Mouse (Mus musculus) gastrocnemius, adult 8-10 months (tissue): ENCODE measurements around the gene H2-Ab1. TPM values are rescaled to one million over a fixed set of nuclear protein-coding genes. Genes with fewer than 3 reads are reported as not detected.
A peak's percentile ranks its signal among the peaks of the same experiment; 100 is the strongest.

Experiments used
- DNase-seq, 2 experiments: peaks; one replicate each; pipeline ENCODE4 v3.0.0; 2022; ENCODE audit warnings: low spot score in 2 of 2
- total RNA-seq, 4 experiments: library from RNA; stranded (reverse); gene quantifications; 2 replicates each; pipeline ENCODE4 v1.2.4; 2022

H2-Ab1 gene
- total RNA-seq, 4 experiments from 2014 or later = 2.3 to 4.7 (median 3.9) TPM

- DNase-seq = no peak
Observed at GRCm38 (mm10) chr17:34238706-34239105, 18.8 kb upstream of the H2-Ab1 start, which contains the start of gene H2-Ob. Gene H2-Ob (plus strand): TSS chr17:34238903.

DNA sequence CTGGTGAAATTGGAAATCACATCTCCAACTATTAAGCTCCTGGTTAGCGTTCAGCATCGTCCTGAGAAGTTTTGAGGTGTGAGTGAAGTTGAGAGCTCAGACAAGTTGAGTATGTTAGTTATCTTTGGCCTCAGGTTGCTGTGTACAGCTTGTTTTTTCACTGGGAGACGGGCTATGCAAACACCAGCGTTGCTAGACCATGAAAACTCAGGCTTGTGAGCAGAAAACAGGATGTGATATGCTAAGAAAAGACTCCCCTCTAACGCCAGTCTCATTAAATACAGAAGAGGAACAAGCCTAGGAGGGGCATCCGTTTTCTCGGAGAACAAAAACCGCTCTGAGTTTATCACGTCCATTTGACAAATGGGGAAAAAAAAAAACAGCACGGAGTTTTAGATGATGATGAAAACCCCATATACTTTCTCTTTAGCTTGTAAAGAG lies 17.9 kb upstream of the H2-Ab1 start:
- no peak for DNase-seq

- DNase-seq = no peak
Observed at GRCm38 (mm10) chr17:34240366-34240765, 17.1 kb upstream of the H2-Ab1 start.

DNA sequence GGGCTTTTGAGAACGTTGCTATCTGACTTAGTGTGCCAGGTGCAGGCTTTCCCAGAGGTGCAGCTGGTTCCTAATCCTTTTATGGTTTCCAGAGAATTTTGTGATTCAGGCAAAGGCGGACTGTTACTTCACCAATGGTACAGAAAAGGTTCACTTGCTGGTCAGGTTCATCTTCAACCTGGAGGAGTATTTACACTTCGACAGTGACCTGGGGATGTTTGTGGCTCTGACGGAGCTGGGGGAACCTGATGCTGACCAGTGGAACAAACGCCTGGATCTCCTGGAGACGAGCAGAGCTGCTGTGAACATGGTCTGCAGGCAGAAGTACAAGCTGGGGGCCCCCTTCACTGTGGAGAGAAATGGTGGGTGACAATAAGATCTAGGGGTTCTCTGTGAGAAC lies 16.6 kb upstream of the H2-Ab1 start:
- no peak for DNase-seq

GRCm38 (mm10) chr17:34244656-34245055 lies 12.8 kb upstream of the H2-Ab1 start:
- DNase-seq = no peak

DNA sequence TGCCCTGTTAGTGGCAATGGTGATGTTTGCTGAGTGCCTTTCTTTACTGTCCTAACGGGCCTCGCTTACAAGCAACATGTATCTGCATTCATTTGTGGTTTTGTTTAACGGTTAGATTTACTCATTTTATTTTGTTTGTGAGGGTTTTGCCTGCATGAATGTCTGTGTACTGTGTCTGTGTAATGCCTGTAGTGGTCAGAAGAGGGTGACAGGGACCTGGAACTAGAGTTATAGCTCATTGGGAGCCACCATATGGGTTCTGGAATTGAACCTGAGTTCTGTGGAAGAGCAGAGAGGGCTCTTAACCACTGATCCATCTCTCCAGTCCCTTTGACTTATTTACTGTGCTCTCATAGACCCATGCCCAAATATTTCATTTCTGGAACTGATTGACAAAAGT lies 10.4 kb upstream of the H2-Ab1 start:
- DNase-seq = no peak

GRCm38 (mm10) chr17:34248764-34249163 lies 8.7 kb upstream of the H2-Ab1 start:
- no peak for DNase-seq

DNA sequence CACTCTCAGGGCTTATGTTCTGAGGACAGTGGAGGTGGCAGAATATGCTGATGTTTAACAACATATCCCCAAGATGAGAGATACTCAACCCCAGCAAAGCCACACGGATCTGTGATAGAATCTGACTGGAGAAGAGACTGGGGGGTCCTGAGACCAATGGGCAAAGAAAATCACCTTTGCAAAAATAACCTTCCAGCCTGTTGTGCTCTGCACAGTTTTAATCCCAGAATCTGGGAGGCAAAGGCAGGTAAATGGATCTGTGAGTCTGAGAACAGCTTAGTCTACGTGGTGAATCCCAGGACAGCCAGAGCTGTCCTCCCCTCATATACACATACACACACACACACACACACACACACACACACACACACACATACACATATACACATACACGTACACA lies 8.1 kb upstream of the H2-Ab1 start:
- DNase-seq = no peak

GRCm38 (mm10) chr17:34249878-34250277 lies 7.6 kb upstream of the H2-Ab1 start:
- DNase-seq = no peak

- DNase-seq = no peak
Observed at GRCm38 (mm10) chr17:34251666-34252065, 5.8 kb upstream of the H2-Ab1 start.

- no peak for DNase-seq
Observed at GRCm38 (mm10) chr17:34256501-34256900, 988 bp upstream of the H2-Ab1 start.

DNA sequence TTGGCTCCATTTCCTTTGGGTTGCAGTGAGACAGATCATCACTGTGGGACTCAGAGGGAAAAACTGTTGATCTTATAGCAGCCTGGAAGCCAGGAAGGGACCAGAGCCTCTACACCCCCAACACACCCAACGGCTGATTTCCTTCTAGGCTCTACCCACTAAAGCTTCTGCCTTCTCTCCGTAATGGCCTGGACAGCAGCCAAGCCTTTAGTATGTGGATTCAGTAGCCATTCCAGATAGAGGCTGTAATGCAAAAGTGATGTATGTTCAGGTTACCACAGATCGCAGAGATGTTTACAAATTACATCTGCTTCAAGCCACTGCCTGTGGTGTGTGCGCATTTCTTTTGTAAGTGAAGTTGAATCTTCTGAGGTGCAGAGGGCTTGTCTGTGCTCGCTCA lies 3.1 kb downstream of the H2-Ab1 start:
- DNase-seq = no peak

- peak; percentile 9 to 32 for DNase-seq
Observed at GRCm38 (mm10) chr17:34261502-34261901, 4.0 kb downstream of the H2-Ab1 start.

GRCm38 (mm10) chr17:34263068-34263467 lies 5.6 kb downstream of the H2-Ab1 start:
- peak; percentile 11 to 40 for DNase-seq

- no peak for DNase-seq
Observed at GRCm38 (mm10) chr17:34263811-34264371, 6.4 kb downstream of the H2-Ab1 start.

GRCm38 (mm10) chr17:34264452-34265351 lies 7.2 kb downstream of the H2-Ab1 start:
- DNase-seq = no peak

DNA sequence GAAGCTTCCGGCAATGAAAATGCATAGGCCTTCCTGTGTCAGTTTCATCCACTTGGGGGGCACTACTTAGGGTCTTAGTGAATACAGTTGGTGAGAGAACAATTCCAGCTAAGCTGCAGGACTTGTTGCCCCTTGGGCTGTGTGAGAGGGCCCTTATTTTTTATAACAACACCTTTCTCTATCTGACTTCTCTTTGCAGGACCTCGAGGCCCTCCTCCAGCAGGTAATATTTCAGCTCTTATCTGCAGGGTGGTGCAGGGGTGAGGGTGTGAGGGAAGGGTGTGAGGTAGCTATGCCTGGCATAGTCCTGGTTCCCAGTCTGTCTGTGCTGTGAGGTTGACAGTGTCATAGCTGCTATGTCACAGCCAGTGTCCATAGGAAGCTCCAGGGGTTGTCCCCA lies 10.8 kb downstream of the H2-Ab1 start:
- DNase-seq = no peak

- DNase-seq = no peak
Observed at GRCm38 (mm10) chr17:34268748-34269147, 11.3 kb downstream of the H2-Ab1 start.

- DNase-seq = no peak
Observed at GRCm38 (mm10) chr17:34269817-34270216, 12.3 kb downstream of the H2-Ab1 start.

GRCm38 (mm10) chr17:34270230-34270629 lies 12.7 kb downstream of the H2-Ab1 start:
- no peak for DNase-seq

DNA sequence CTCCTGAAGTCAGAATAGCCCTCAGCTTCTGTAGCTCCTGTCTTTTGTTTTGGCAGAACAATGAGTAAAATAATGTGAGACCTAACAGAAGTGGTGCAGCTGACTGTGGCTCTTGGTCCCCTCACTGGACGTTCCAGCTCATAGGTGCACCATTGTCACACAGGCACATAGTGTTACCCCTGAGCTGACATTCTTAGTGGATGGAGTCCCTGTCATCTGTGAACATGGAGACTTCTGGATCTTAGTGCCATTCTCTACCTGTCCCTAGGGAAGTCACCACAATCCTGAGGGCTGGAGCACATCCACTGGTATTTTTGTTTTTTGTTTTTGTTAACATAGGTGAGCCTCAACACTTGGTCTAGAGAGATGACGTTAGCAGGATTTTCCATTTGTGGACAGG lies 13.5 kb downstream of the H2-Ab1 start:
- DNase-seq = no peak

DNA sequence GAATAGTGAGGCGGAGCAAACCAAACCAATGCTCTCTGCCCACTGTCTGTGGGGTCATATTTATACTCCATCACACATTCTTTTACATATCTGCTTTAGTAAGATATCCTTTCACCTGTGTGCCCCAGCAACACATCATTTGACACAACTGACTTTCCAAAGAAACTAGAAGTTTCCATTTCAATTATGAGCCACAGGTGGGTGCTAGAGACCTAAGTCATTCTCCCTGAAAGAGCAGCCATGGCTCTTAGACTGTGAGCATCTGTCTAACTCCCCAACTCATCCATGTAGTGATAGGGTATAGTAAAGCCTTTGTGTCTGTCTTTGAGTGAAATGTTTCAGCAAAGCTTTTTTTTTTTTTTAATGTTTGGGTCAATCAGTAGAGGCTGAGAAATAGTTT lies 14.6 kb downstream of the H2-Ab1 start:
- DNase-seq = no peak

DNA sequence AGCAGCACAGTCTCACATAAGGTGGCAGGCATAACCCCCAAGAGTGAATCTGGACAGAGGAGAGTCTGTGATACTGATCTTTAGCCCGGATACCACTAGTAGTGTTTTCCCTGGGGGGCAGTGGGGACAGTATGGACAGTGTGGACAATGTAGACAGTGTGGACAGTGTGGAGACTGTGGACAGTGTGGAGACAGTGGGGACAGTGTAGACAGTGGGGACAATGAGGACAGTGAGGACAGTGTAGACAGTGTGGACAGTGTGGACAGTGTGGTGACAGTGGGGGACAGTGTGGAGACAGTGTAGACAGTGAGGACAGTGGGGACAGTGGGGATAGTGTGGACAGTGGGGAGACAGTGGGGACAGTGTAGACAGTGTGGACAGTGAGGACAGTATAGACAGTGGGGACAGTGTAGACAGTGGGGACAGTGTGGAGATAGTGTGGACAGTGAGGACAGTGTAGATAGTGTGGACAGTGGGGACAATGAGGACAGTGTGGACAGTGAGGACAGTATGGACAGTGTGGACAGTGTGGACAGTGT lies 23.1 kb downstream of the H2-Ab1 start:
- DNase-seq = no peak
